Mouse (Mus musculus): ENCODE data around the gene S1pr3.

DNA sequence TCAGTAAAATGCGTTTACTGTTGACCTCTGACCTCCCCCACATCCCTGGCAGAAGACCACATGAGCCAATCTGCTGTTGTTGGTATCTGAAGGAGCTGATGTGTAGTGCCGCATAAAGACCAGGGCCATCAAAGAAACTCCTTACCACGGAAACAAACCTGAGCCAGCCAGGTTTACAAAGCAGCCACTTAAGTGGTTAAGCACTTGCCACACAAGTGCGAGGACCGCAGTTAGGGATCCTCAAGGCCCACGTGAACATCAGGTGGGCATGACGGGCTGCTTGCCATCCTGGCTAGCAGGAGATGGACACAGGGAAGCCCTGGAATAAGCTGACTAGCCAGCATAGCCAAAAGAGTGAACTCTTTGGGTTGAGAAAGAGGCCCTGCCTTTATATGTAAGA lies 45.0 kb upstream of the S1pr3 start:
- TF ChIP-seq POLR2A (IDR thresholded peaks at IDR 0.05; ENCODE audit: borderline replicate concordance, extremely low read depth, low read depth, low read length) (no peak), CTCF (IDR thresholded peaks at IDR 0.05; ENCODE audit: insufficient read depth, low read length) (no peak)

Measured in lung, adult 2 months (tissue).